Mouse (Mus musculus) forebrain, embryonic 15.5 days (tissue): Measurements from ENCODE around the gene Rad54l. TPM values are rescaled to one million over a fixed set of nuclear protein-coding genes. Genes with fewer than 3 reads are reported as not detected.

Experiments
- ATAC-seq: fragments of 200-750 bp; cut with Nextera tagmentation; replicated peaks from 2 replicates; pipeline ENCODE4 v1.8.0; 2017; ENCODE audit warnings: mild to moderate bottlenecking, moderate TSS enrichment, moderate library complexity
- H3K27ac ChIP-seq: fragments of 300-500 bp; sonication (generic); replicated peaks from 2 replicates; pipeline ENCODE4 v1.5.1; 2015; ENCODE audit warnings: mild to moderate bottlenecking, inconsistent platforms
- H3K27me3 ChIP-seq: fragments of 300-500 bp; sonication (generic); 2 replicates; pipeline ENCODE4 v1.6.1; 2015; ENCODE audit warnings: inconsistent platforms
- H3K36me3 ChIP-seq: fragments of 300-500 bp; sonication (generic); 2 replicates; pipeline ENCODE4 v1.6.1; 2015; ENCODE audit warnings: mild to moderate bottlenecking, inconsistent platforms
- H3K4me1 ChIP-seq: fragments of 300-500 bp; sonication (generic); 2 replicates; pipeline ENCODE4 v1.6.1; 2015; ENCODE audit warnings: inconsistent platforms
- H3K4me2 ChIP-seq: fragments of 300-500 bp; sonication (generic); replicated peaks from 2 replicates; pipeline ENCODE4 v1.6.1; 2015; ENCODE audit warnings: mild to moderate bottlenecking, inconsistent platforms
- H3K4me3 ChIP-seq: fragments of 300-500 bp; sonication (generic); 2 replicates; pipeline ENCODE4 v1.5.1; 2015; ENCODE audit warnings: mild to moderate bottlenecking, inconsistent platforms
- H3K9ac ChIP-seq: fragments of 300-500 bp; sonication (generic); replicated peaks from 2 replicates; pipeline ENCODE4 v1.6.1; 2015; ENCODE audit warnings: mild to moderate bottlenecking, inconsistent platforms
- H3K9me3 ChIP-seq: fragments of 300-500 bp; sonication (generic); 2 replicates; pipeline ENCODE4 v1.6.1; 2016; ENCODE audit warnings: inconsistent platforms
- WGBS: fragments of 180-500 bp; shearing (Covaris S2); methylation state at CpG from one replicate; pipeline ENCODE4 v1.1.7; 2015; ENCODE audit warnings: mixed read lengths; 5-methylcytosine and 5-hydroxymethylcytosine counted together
- polyA plus RNA-seq: library from polyadenylated mRNA; unstranded; fragments of >200 nt; fragmentation: Nextera tagmentation; extraction: Ambion mirVana; gene quantifications from 2 replicates; pipeline ENCODE4 v1.2.1, GENCODE M21; 2015

Rad54l gene
- polyA plus RNA-seq, 1 experiment from 2014 or later: 21.2 TPM

DNA sequence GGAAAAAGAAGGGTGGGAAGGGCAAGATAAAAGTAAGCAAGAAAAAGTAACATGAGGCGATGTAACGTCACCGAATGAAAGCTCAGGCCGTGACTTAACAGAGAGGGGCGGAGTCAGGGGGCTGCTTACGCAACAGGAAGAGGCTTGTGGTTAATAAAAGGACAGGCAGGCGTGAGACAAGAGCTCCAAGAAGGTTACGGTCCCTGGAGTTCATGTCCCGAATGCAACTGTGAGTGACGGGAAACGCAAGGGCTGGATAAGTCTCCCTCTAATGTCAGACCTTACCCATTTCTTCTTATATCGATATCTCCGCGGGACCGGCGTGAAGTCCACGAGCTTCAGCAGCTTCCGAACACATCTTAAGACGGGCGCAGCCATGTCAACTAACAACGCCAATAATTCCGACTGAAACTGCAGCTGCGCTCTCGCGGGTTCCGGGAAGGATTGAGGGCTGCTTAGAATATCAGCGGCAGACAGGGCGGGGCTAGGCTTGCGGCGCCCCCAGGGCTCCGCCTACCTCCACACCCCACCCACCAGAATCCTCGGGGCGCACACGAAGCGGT is 70.0 kb downstream of the Rad54l start, which contains the start of gene Nsun4:
TSS of gene Nsun4 (minus strand) at position 478 of the 563 bp plus-strand sequence.
- H3K36me3 ChIP-seq: no peaks in the 10 kb centered on the region
- H3K9ac ChIP-seq: peak within 1 kb of the TSS; percentile 47
- under 1% methylated on average over 35 of the region's 35 CpGs for WGBS
- H3K4me3 ChIP-seq: peak within 1 kb of the TSS; percentile 57
- no peaks in the 10 kb centered on the region for H3K27me3 ChIP-seq
- no peaks in the 10 kb centered on the region for H3K9me3 ChIP-seq
- H3K4me1 ChIP-seq: peaks cover 10% of the 10 kb centered on the region
- peak within 1 kb of the TSS; percentile 68 for H3K4me2 ChIP-seq
- peak within 1 kb of the TSS; percentile 92 for H3K27ac ChIP-seq
- ATAC-seq: peak; percentile 98

GRCm38 (mm10) chr4:116052526-116053293 is 70.8 kb downstream of the Rad54l start:
- peaks cover 10% of the 10 kb centered on the region for H3K4me1 ChIP-seq
- 12% methylated on average over 22 of the region's 22 CpGs for WGBS
- H3K9me3 ChIP-seq: no peaks in the 10 kb centered on the region
- ATAC-seq: peak; percentile 38; the same call in 1 of the 2 replicates
- H3K36me3 ChIP-seq: no peaks in the 10 kb centered on the region
- H3K9ac ChIP-seq: peak overlapping the region; percentile 47
- H3K27me3 ChIP-seq: no peaks in the 10 kb centered on the region
- H3K4me3 ChIP-seq: peak overlapping the region; percentile 57
- H3K27ac ChIP-seq: peak overlapping the region; percentile 92
- H3K4me2 ChIP-seq: peak overlapping the region; percentile 68

DNA sequence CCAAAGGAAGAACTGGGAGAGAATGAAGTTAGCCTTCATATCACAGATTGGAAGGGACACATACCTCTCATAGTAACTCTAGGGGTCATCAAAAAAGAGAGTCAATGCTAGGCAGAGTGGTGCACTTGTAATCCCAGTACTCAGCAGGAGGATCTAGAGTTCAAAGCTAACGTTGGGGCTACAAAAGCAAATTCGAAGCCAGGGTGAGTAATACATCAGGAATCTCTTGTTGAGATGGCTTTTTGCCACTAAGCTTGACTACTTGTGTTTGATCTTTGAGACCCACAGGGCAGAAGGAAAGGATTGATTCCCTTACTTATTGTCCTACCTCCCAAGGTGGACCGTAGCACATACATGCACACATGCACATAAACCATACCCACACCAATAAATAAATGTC is 74.3 kb downstream of the Rad54l start:
- Histone ChIP-seq H3K4me2 (no peak overlapping the region), H3K27ac (no peak overlapping the region), H3K9ac (no peak overlapping the region), H3K9me3 (no peaks in the 10 kb centered on the region), H3K4me1 (peaks cover 10% of the 10 kb centered on the region), H3K4me3 (no peak overlapping the region), H3K36me3 (no peaks in the 10 kb centered on the region), H3K27me3 (no peaks in the 10 kb centered on the region)
- no peak for ATAC-seq
- WGBS: 91% methylated on average over 3 of the region's 3 CpGs

- peaks cover 10% of the 10 kb centered on the region for H3K4me1 ChIP-seq
- H3K9ac ChIP-seq: no peak overlapping the region
- H3K9me3 ChIP-seq: no peaks in the 10 kb centered on the region
- H3K36me3 ChIP-seq: no peaks in the 10 kb centered on the region
- no peak overlapping the region for H3K27ac ChIP-seq
- H3K4me2 ChIP-seq: no peak overlapping the region
- no peaks in the 10 kb centered on the region for H3K27me3 ChIP-seq
- 86% methylated on average over 7 of the region's 7 CpGs for WGBS
- H3K4me3 ChIP-seq: no peak overlapping the region
- ATAC-seq: no peak
These were observed 75.2 kb downstream of the Rad54l start for GRCm38 (mm10) chr4:116048130-116048920.

- H3K4me1 ChIP-seq: peaks cover 4% of the 10 kb centered on the region; the same call in 1 of the 2 replicates
- ATAC-seq: no peak
- H3K27me3 ChIP-seq: no peaks in the 10 kb centered on the region
- H3K9me3 ChIP-seq: no peaks in the 10 kb centered on the region
- H3K4me2 ChIP-seq: no peak overlapping the region
- no peak overlapping the region for H3K9ac ChIP-seq
- no peak overlapping the region for H3K4me3 ChIP-seq
- H3K27ac ChIP-seq: no peak overlapping the region
- H3K36me3 ChIP-seq: 0 out of 2 replicates have a peak, but pooled peaks cover 1% of the 10 kb centered on the region
- 96% methylated on average over 1 of the region's 1 CpGs for WGBS
These were observed 75.8 kb downstream of the Rad54l start for GRCm38 (mm10) chr4:116047681-116048080.

DNA sequence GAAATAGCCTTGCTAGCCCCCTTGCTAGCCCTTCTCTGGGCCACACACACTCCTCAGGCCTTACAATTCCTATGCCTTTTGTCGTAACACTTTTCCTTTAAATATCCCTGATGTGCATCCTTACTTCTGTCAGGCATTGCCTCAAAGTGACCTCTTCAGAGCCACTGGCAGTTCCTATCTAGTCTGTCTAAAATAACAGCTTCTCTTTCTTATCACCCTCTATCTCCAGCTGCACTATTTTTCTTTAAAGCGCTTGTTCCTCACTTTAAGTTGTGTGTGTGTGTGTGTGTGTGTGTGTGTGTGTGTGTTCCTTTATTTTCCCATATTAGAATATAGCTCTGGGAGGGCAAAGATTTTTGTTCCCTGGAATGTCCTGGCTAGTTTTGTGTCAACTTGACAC is 76.9 kb downstream of the Rad54l start:
- Histone ChIP-seq H3K4me2 (no peak overlapping the region), H3K27me3 (no peaks in the 10 kb centered on the region), H3K36me3 (0 out of 2 replicates have a peak, but pooled peaks cover 7% of the 10 kb centered on the region), H3K4me1 (no peaks in the 10 kb centered on the region), H3K27ac (no peak overlapping the region), H3K9me3 (no peaks in the 10 kb centered on the region), H3K9ac (no peak overlapping the region), H3K4me3 (no peak overlapping the region)
- no peak for ATAC-seq
- 94% methylated on average over 2 of the region's 2 CpGs for WGBS

Other genes with a start within 250 kb of the Rad54l start
- gene Kncn, start 239.3 kb downstream of the Rad54l start, polyA plus RNA-seq: not detected in 2 replicates
- 0.20 TPM in 1 of 2 replicates, not detected in the other for gene 6430628N08Rik, start 233.0 kb downstream of the Rad54l start, polyA plus RNA-seq
- 0.23 TPM in 1 of 2 replicates, not detected in the other for gene Dmbx1, start 183.8 kb downstream of the Rad54l start, polyA plus RNA-seq
- 11.0 and 12.7 TPM in 2 replicates for gene Faah, start 105.8 kb downstream of the Rad54l start, polyA plus RNA-seq
- gene Nsun4, start 69.8 kb downstream of the Rad54l start, polyA plus RNA-seq: 13.3 and 15.0 TPM in 2 replicates
- 423 and 473 TPM in 2 replicates for gene Uqcrh, start 48.6 kb downstream of the Rad54l start, polyA plus RNA-seq
- gene Lrrc41, start 48.4 kb downstream of the Rad54l start, polyA plus RNA-seq: 64.5 and 66.3 TPM in 2 replicates
- gene Pomgnt1, start 150 bp upstream of the Rad54l start, polyA plus RNA-seq: 63.5 and 66.1 TPM in 2 replicates
- 2.4 TPM in 2 replicates for gene Lurap1, start 27.6 kb upstream of the Rad54l start, polyA plus RNA-seq
- 0.28 TPM in 1 of 2 replicates, not detected in the other for gene Tspan1, start 43.9 kb upstream of the Rad54l start, polyA plus RNA-seq
- gene 1700042G07Rik, start 49.7 kb upstream of the Rad54l start, polyA plus RNA-seq: not detected in 2 replicates
- gene Gm49337, start 49.7 kb upstream of the Rad54l start, polyA plus RNA-seq: not detected in 2 replicates
- gene Pik3r3, start 97.9 kb upstream of the Rad54l start, polyA plus RNA-seq: 80.2 and 81.1 TPM in 2 replicates